Mouse (Mus musculus) midbrain, postnatal 0 days (tissue): ENCODE measurements around the gene Rnf157. TPM values are rescaled to one million over a fixed set of nuclear protein-coding genes. Genes with fewer than 3 reads are reported as not detected.

Source experiments
- ATAC-seq: fragments of 200-750 bp; cut with Nextera tagmentation; 2 replicates; pipeline ENCODE4 v1.8.0; 2017; ENCODE audit warnings: moderate number of reproducible peaks, mild to moderate bottlenecking, moderate TSS enrichment, moderate library complexity; ENCODE audit not compliant: low FRiP score
- DNase-seq: peaks from one replicate; pipeline ENCODE4 v3.0.0-alpha.2; 2015; ENCODE audit warnings: low spot score
- H3K27ac ChIP-seq: fragments of 300-500 bp; sonication (generic); 2 replicates; pipeline ENCODE4 v1.5.1; 2014; ENCODE audit warnings: low read depth, mild to moderate bottlenecking, low read length, mixed read lengths
- H3K27me3 ChIP-seq: fragments of 300-500 bp; sonication (generic); 2 replicates; pipeline ENCODE4 v1.6.1; 2014; ENCODE audit warnings: low read length, control low read depth, mixed read lengths; ENCODE audit not compliant: insufficient read depth
- H3K36me3 ChIP-seq: fragments of 300-500 bp; sonication (generic); 2 replicates; pipeline ENCODE4 v1.6.1; 2014; ENCODE audit warnings: low read length, control low read depth, mixed read lengths; ENCODE audit not compliant: insufficient read depth
- H3K4me1 ChIP-seq: fragments of 300-500 bp; sonication (generic); 2 replicates; pipeline ENCODE4 v1.6.1; 2014; ENCODE audit warnings: mild to moderate bottlenecking, control low read depth, antibody characterized with exemption, low read length, mixed read lengths; ENCODE audit not compliant: insufficient read depth
- H3K4me2 ChIP-seq: fragments of 300-500 bp; sonication (generic); 2 replicates; pipeline ENCODE4 v1.6.1; 2014; ENCODE audit warnings: low read depth, mild to moderate bottlenecking, low read length, mixed read lengths; ENCODE audit not compliant: poor library complexity, severe bottlenecking
- H3K4me3 ChIP-seq: fragments of 300-500 bp; sonication (generic); 2 replicates; pipeline ENCODE4 v1.5.1; 2014; ENCODE audit warnings: low read depth, mild to moderate bottlenecking, low read length, moderate library complexity
- H3K9ac ChIP-seq: fragments of 300-500 bp; sonication (generic); replicated peaks from 2 replicates; pipeline ENCODE4 v1.6.1; 2014; ENCODE audit warnings: mild to moderate bottlenecking, low read length, moderate library complexity, mixed read lengths; ENCODE audit not compliant: poor library complexity, severe bottlenecking
- H3K9me3 ChIP-seq: fragments of 300-500 bp; sonication (generic); 2 replicates; pipeline ENCODE4 v1.6.1; 2016; ENCODE audit warnings: low read length, control low read depth
- CTCF ChIP-seq: IDR thresholded peaks from 2 replicates; pipeline ENCODE4 v1.5.1; 2016; ENCODE audit warnings: antibody characterized with exemption, mild to moderate bottlenecking
- WGBS: fragments of 180-500 bp; shearing (Covaris S2); extraction: QIAGEN DNeasy Blood & Tissue Kit; methylation state at CpG from one replicate; pipeline ENCODE4 v1.1.7; 2014; 5-methylcytosine and 5-hydroxymethylcytosine counted together
- polyA plus RNA-seq: library from polyadenylated mRNA; unstranded; fragments of >200 nt; fragmentation: Nextera tagmentation; extraction: Ambion mirVana; gene quantifications from 2 replicates; pipeline ENCODE4 v1.2.1, GENCODE M21; 2015
- total RNA-seq: library from RNA; depleted of rRNA; stranded (reverse); fragments of >200 nt; gene quantifications from 2 replicates; pipeline ENCODE4 v1.2.3, GENCODE M21; 2014; rRNA removed

The Rnf157 gene
- total RNA-seq (113 and 138 TPM in 2 replicates), polyA plus RNA-seq (53.7 and 57.0 TPM in 2 replicates)

- H3K27me3 ChIP-seq, result no peaks in the 10 kb centered on the region
- no peak for TF ChIP-seq CTCF
- whole genome bisulfite sequencing, result 3% methylated on average over 52 of the region's 82 CpGs
- H3K36me3 ChIP-seq, result no peaks in the 10 kb centered on the region
- no peaks in the 10 kb centered on the region for H3K9me3 ChIP-seq
- DNase-seq (peak; percentile 94), ATAC-seq (peak; percentile 95)
- 0 out of 2 replicates have a peak, but pooled peaks cover 5% of the 10 kb centered on the region for H3K4me1 ChIP-seq
- H3K4me2 ChIP-seq, result peak within 1 kb of the TSS; percentile 87
- H3K27ac ChIP-seq, result peak within 1 kb of the TSS; percentile 90
- peak within 1 kb of the TSS; percentile 94 for H3K9ac ChIP-seq
- H3K4me3 ChIP-seq, result peak within 1 kb of the TSS; percentile 88
Measured at GRCm38 (mm10) chr11:116412904-116413630, at the start of gene Rnf157. Gene Rnf157 (minus strand): TSS chr11:116413032.

- ATAC-seq, result no peak
Measured at GRCm38 (mm10) chr11:116459786-116460185, 47.0 kb upstream of the Rnf157 start.

GRCm38 (mm10) chr11:116456234-116456633 is 43.4 kb upstream of the Rnf157 start:
- ATAC-seq (no peak), DNase-seq (no peak)
- no peak overlapping the region for H3K4me3 ChIP-seq
- H3K9ac ChIP-seq, result no peak overlapping the region
- no peaks in the 10 kb centered on the region for H3K36me3 ChIP-seq
- no peaks in the 10 kb centered on the region for H3K4me1 ChIP-seq
- TF ChIP-seq CTCF, result no peak
- no peaks in the 10 kb centered on the region for H3K27me3 ChIP-seq
- WGBS, result 89% methylated on average over 8 of the region's 8 CpGs
- no peaks in the 10 kb centered on the region for H3K9me3 ChIP-seq
- H3K27ac ChIP-seq, result no peak overlapping the region
- H3K4me2 ChIP-seq, result no peak overlapping the region

More at GRCm38 (mm10) chr11:116459786-116460185, 47.0 kb upstream of the Rnf157 start:
- no peaks in the 10 kb centered on the region for H3K4me1 ChIP-seq
- 63% methylated on average over 4 of the region's 4 CpGs for WGBS
- no peak overlapping the region for H3K4me3 ChIP-seq
- no peak overlapping the region for H3K9ac ChIP-seq
- no peaks in the 10 kb centered on the region for H3K36me3 ChIP-seq
- no peak overlapping the region for H3K4me2 ChIP-seq
- TF ChIP-seq CTCF, result no peak
- H3K27me3 ChIP-seq, result no peaks in the 10 kb centered on the region; the same call in 1 of the 2 replicates
- no peak overlapping the region for H3K27ac ChIP-seq
- DNase-seq, result no peak
- no peaks in the 10 kb centered on the region for H3K9me3 ChIP-seq

GRCm38 (mm10) chr11:116453889-116454288 is 41.1 kb upstream of the Rnf157 start:
- no peak for DNase-seq
- no peak overlapping the region for H3K4me2 ChIP-seq
- 95% methylated on average over 10 of the region's 10 CpGs for WGBS
- H3K27me3 ChIP-seq, result no peaks in the 10 kb centered on the region
- no peak overlapping the region for H3K27ac ChIP-seq
- no peaks in the 10 kb centered on the region for H3K4me1 ChIP-seq
- no peak for TF ChIP-seq CTCF
- no peak overlapping the region for H3K9ac ChIP-seq
- H3K36me3 ChIP-seq, result no peaks in the 10 kb centered on the region
- no peak overlapping the region for H3K4me3 ChIP-seq
- peaks cover 6% of the 10 kb centered on the region; the same call in 1 of the 2 replicates for H3K9me3 ChIP-seq
- no peak for ATAC-seq

GRCm38 (mm10) chr11:116449341-116449740 is 36.5 kb upstream of the Rnf157 start:
- no peaks in the 10 kb centered on the region; the same call in 1 of the 2 replicates for H3K27me3 ChIP-seq
- WGBS, result 93% methylated on average over 3 of the region's 3 CpGs
- peaks cover 6% of the 10 kb centered on the region; the same call in 1 of the 2 replicates for H3K9me3 ChIP-seq
- H3K9ac ChIP-seq, result no peak overlapping the region
- no peaks in the 10 kb centered on the region for H3K36me3 ChIP-seq
- H3K4me3 ChIP-seq, result no peak overlapping the region
- no peak overlapping the region for H3K4me2 ChIP-seq
- H3K27ac ChIP-seq, result no peak overlapping the region
- no peak for TF ChIP-seq CTCF
- H3K4me1 ChIP-seq, result no peaks in the 10 kb centered on the region; the same call in 1 of the 2 replicates
- no peak for ATAC-seq
- no peak for DNase-seq

- no peak for DNase-seq
- Histone ChIP-seq H3K27ac (no peak overlapping the region), H3K9me3 (peaks cover 6% of the 10 kb centered on the region; the same call in 1 of the 2 replicates), H3K9ac (no peak overlapping the region), H3K4me1 (no peaks in the 10 kb centered on the region; the same call in 1 of the 2 replicates), H3K36me3 (no peaks in the 10 kb centered on the region), H3K4me2 (no peak overlapping the region), H3K27me3 (no peaks in the 10 kb centered on the region; the same call in 1 of the 2 replicates), H3K4me3 (no peak overlapping the region)
- WGBS, result 68% methylated on average over 5 of the region's 5 CpGs
- ATAC-seq, result no peak
- peak; percentile 45 for TF ChIP-seq CTCF
Measured at GRCm38 (mm10) chr11:116447822-116448221, 35.0 kb upstream of the Rnf157 start.
